ENCODE assay signal across 9 mouse cellular contexts in the genomic region with DNA sequence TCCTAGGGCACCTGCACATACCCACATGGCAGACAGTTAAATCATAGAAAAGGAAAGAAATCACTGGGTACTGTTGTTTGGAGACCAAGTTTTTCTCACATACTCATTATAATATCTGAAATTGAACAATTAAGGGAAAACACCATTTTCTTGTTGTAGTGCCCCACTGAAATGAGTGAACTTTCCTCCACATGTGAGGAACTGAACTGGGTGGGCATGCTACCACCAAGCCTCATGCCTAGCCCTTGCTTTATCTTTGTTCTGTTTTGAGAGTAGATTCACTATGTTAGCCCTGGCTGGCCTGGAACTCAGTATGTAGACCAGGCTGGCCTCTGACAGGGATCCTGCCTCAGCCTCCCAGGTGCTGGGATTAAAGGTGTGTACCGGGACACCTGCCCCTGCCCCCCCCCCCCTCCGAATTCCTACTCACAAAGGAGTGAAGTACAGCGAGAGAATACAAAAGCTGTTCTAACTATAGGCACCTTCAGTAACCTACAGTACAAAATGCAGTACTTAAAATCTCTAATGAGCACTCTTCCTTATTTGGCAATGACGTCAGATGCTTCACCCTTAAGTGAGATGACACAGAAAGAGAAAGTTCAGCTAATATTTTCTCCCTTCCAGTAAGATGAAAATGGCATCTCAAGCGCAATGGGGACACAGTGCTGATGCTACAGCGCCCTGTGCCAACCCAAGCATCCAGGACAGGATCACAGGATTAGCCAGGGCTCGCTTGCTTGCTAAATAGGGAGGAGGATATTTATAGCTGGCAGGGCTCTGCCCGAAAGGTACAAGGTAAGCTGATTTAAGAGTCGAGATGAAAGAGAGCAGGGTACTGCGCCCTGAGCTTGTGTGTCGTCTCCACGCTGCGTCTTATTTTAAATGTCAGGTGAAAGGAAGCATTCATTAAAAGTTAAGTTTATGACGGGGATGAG. TPM values are rescaled to one million over a fixed set of nuclear protein-coding genes. Genes with fewer than 3 reads are reported as not detected.
DNase-seq lines count a peak whose midpoint lies in the region; ATAC-seq and TF ChIP-seq lines count a peak whose summit lies in the region.
"Had no signal": no experiment of that assay in that cellular context is flagged by ENCODE, and none has a peak within 500 bp of the region (broad histone marks: within the 10 kb centered on the region; RNA-seq: fewer than 3 reads in every experiment).

No protein-coding gene starts in this region.

- H3K4me3 ChIP-seq in gastrocnemius, adult 2 months: peak overlapping the region; percentile 30; the same call in 1 of the 2 replicates
- H3K4me3 ChIP-seq in heart, embryonic 16.5 days (ENCODE audit: low read length): no peak overlapping the region
- H3K4me3 ChIP-seq: embryonic facial prominence, embryonic 12.5 days had no signal

- H3K9me3 ChIP-seq in heart, embryonic 16.5 days (replicated peaks; ENCODE audit: control insufficient read depth, low read length): no peaks in the 10 kb centered on the region
- H3K9me3 ChIP-seq: embryonic facial prominence, embryonic 12.5 days had no signal

- intact Hi-C loops in gastrocnemius, adult 2 months (cut with DNase I): no loop called here

- ATAC-seq in heart, embryonic 16.5 days (replicated peaks; ENCODE audit: extremely low read depth, insufficient read depth, low FRiP score): peak; percentile 63; the same call in 1 of the 2 replicates

- peak overlapping the region; percentile 21; the same call in 1 of the 2 replicates for H3K4me2 ChIP-seq in heart, embryonic 16.5 days (ENCODE audit: low read depth, low read length)
- H3K4me2 ChIP-seq: embryonic facial prominence, embryonic 12.5 days had no signal

- no peak for TF ChIP-seq CTCF in gastrocnemius, adult 2 months (IDR thresholded peaks at IDR 0.05)

- no peaks in the 10 kb centered on the region for H3K27me3 ChIP-seq in heart, embryonic 16.5 days (ENCODE audit: control insufficient read depth, insufficient read depth, low read length)
- H3K27me3 ChIP-seq: embryonic facial prominence, embryonic 12.5 days had no signal

- H3K27ac ChIP-seq in gastrocnemius, adult 2 months: peak overlapping the region; percentile 92
- H3K27ac ChIP-seq in heart, embryonic 16.5 days (ENCODE audit: low read length): peak overlapping the region; percentile 66
- H3K27ac ChIP-seq: embryonic facial prominence, embryonic 12.5 days had no signal

- H3K36me3 ChIP-seq in heart, embryonic 16.5 days (ENCODE audit: control insufficient read depth, insufficient read depth): peaks cover 1% of the 10 kb centered on the region; the same call in 1 of the 2 replicates

- H3K9ac ChIP-seq in heart, embryonic 16.5 days (ENCODE audit: low read length): no peak overlapping the region
- H3K9ac ChIP-seq: embryonic facial prominence, embryonic 12.5 days had no signal

- H3K4me1 ChIP-seq in heart, embryonic 16.5 days (ENCODE audit: control insufficient read depth, insufficient read depth, low read length): peaks cover 16% of the 10 kb centered on the region
- H3K4me1 ChIP-seq: embryonic facial prominence, embryonic 12.5 days had no signal

- peak; percentile 87 for DNase-seq in gastrocnemius, adult 2 months
- DNase-seq in gastrocnemius, postnatal 4 days (ENCODE audit: low spot score in 2 of 2): no peak
- DNase-seq in brain, adult 2 months (ENCODE audit: low read depth, low spot score): peak; percentile 89
- peak; percentile 21 for DNase-seq in fat pad, adult 2 months (ENCODE audit: extremely low read depth, low read depth, low spot score)
- no peak for DNase-seq in testis, postnatal 10 days (ENCODE audit: low spot score)
- no peak for DNase-seq in adrenal gland, postnatal 10 days
- no peak for DNase-seq in urinary bladder, adult 18-20 months (ENCODE audit: low spot score in 2 of 2)

- WGBS in heart, embryonic 16.5 days: 61% methylated on average over 14 of the region's 14 CpGs

RNA-seq across cellular contexts. Expression of gene Arl3, which starts 10.2 kb away (rescaled TPM):
- total RNA-seq in gastrocnemius, adult 2 months (2021): 10 to 100 TPM; 64.0 to 67.7 TPM
- total RNA-seq in gastrocnemius, postnatal 4 days (2021): 10 to 100 TPM; 34.8 to 37.9 TPM
- 95.6 and 101 TPM in 2 replicates for polyA plus RNA-seq in heart, embryonic 16.5 days (2015; fragmentation: Nextera tagmentation; extraction: Ambion mirVana)
- 10 to 100 TPM; 41.7 to 43.0 TPM for total RNA-seq in adrenal gland, postnatal 10 days (2021)

RNA-seq across cellular contexts. Expression of gene Sfxn2, which starts 10.3 kb away (rescaled TPM):
- total RNA-seq in gastrocnemius, adult 2 months (2021): 1 to 10 TPM; 3.2 to 3.7 TPM
- 10 to 100 TPM in 1 of 2 experiments, 1 to 10 TPM in 1; 7.8 to 11.2 TPM for total RNA-seq in gastrocnemius, postnatal 4 days (2021)
- polyA plus RNA-seq in heart, embryonic 16.5 days (2015; fragmentation: Nextera tagmentation; extraction: Ambion mirVana): 10.0 and 11.4 TPM in 2 replicates
- 10 to 100 TPM; 11.2 to 16.4 TPM for total RNA-seq in adrenal gland, postnatal 10 days (2021)

RNA-seq across cellular contexts. Expression of gene Wbp1l, which starts 36.0 kb away (rescaled TPM):
- 100 to 1,000 TPM in 1 of 2 experiments, 10 to 100 TPM in 1; 65.4 to 101 TPM for total RNA-seq in gastrocnemius, adult 2 months (2021)
- 10 to 100 TPM; 52.4 to 57.2 TPM for total RNA-seq in gastrocnemius, postnatal 4 days (2021)
- polyA plus RNA-seq in heart, embryonic 16.5 days (2015; fragmentation: Nextera tagmentation; extraction: Ambion mirVana): 60.5 and 63.3 TPM in 2 replicates
- total RNA-seq in adrenal gland, postnatal 10 days (2021): 100 to 1,000 TPM; 122 to 123 TPM

Comparison
In these comparisons a context has a peak if more than half of its experiments do, and no peak if none do; other contexts are left out.
1. DNase-seq: peak in gastrocnemius, adult 2 months (single experiment), brain, adult 2 months (single experiment) and fat pad, adult 2 months (single experiment); none in gastrocnemius, postnatal 4 days (0 of 2), testis, postnatal 10 days (single experiment), adrenal gland, postnatal 10 days (single experiment) and urinary bladder, adult 18-20 months (0 of 2).